Mouse (Mus musculus): ENCODE results near the gene Stag3. TPM values are rescaled to one million over a fixed set of nuclear protein-coding genes. Genes with fewer than 3 reads are reported as not detected.

The Stag3 gene
- polyA plus RNA-seq, 1 experiment from 2014 or later, result 9.2 TPM

DNA sequence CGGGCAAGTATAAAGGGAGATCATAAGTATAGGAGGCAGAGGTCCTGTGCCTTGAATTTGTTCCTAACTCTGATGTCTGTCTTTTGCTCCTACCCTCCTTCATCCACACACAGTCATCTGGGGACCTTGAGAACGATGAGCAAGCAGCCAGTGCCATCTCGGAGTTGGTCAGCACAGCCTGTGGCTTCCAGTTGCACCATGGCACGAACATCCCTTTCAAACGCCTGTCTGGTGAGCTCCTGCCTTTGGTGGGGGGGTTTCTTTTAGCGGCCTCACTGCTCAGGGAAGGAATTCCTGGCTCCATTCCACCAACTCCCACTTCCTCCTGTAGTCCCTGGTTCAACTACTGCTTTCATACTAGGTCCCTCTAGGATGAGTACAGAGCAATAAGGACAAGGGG, 21.5 kb upstream of the Stag3 start:
- no peaks in the 10 kb centered on the region for H3K27me3 ChIP-seq
- peaks cover 35% of the 10 kb centered on the region for H3K4me1 ChIP-seq (replicated peaks)
- H3K4me3 ChIP-seq, result no peak overlapping the region
- H3K36me3 ChIP-seq, result peaks cover 29% of the 10 kb centered on the region
- 89% methylated on average over 6 of the region's 6 CpGs for WGBS
- H3K9ac ChIP-seq, result no peak overlapping the region
- no peak overlapping the region for H3K27ac ChIP-seq (replicated peaks)
- H3K9me3 ChIP-seq, result no peaks in the 10 kb centered on the region
- no peak for ATAC-seq (ENCODE audit: low FRiP score, low read depth)
- no peak overlapping the region for H3K4me2 ChIP-seq

DNA sequence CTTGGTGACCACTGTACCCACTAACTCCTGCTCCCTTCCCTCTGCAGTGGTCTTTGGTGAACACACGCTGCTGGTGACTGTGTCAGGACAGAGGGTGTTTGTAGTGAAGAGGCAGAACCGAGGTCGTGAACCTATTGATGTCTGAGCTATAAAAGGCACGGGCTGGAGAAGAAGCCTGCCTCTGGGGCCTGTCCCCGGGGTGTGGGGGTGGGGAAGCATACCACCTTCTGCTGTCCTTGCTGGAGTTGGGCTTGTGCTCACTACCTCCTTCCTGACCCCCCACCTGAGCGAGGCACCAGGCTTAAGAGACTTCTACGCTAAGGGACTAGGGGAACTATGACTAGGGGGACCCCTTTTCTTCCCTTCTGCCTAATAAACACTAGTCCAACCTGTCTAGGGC, 21.0 kb upstream of the Stag3 start:
- Histone ChIP-seq H3K4me2 (no peak overlapping the region), H3K4me1 (replicated peaks) (peaks cover 35% of the 10 kb centered on the region), H3K9ac (no peak overlapping the region), H3K9me3 (no peaks in the 10 kb centered on the region), H3K27ac (replicated peaks) (no peak overlapping the region), H3K4me3 (no peak overlapping the region), H3K27me3 (no peaks in the 10 kb centered on the region), H3K36me3 (peaks cover 29% of the 10 kb centered on the region)
- no peak for ATAC-seq (ENCODE audit: low FRiP score, low read depth)
- WGBS, result 73% methylated on average over 7 of the region's 7 CpGs

DNA sequence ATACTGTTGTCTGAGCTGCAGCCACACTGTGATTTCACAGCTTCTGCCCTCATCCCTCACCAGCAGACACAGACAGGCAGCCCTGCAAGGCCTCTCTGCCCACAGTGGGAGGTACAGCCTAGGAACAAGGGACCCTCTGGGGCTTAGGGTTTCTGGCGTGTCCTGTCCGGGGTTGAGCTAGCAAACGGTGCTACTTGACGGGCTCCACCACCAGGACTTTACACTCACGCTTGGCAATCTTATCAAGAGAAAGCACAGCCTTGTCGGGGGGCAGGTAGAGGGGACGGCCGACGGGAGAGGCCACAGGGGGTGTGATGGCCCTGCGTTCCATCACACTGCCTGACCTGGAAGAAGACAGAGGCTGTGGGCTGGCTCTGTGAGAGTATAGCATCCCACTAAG, 20.0 kb upstream of the Stag3 start:
- peaks cover 41% of the 10 kb centered on the region for H3K4me1 ChIP-seq (replicated peaks)
- no peaks in the 10 kb centered on the region for H3K27me3 ChIP-seq
- H3K9me3 ChIP-seq, result no peaks in the 10 kb centered on the region
- no peak for ATAC-seq (ENCODE audit: low FRiP score, low read depth)
- H3K4me3 ChIP-seq, result no peak overlapping the region
- no peak overlapping the region for H3K9ac ChIP-seq
- WGBS, result 87% methylated on average over 10 of the region's 10 CpGs
- H3K36me3 ChIP-seq, result peaks cover 29% of the 10 kb centered on the region
- no peak overlapping the region for H3K4me2 ChIP-seq
- H3K27ac ChIP-seq (replicated peaks), result no peak overlapping the region

DNA sequence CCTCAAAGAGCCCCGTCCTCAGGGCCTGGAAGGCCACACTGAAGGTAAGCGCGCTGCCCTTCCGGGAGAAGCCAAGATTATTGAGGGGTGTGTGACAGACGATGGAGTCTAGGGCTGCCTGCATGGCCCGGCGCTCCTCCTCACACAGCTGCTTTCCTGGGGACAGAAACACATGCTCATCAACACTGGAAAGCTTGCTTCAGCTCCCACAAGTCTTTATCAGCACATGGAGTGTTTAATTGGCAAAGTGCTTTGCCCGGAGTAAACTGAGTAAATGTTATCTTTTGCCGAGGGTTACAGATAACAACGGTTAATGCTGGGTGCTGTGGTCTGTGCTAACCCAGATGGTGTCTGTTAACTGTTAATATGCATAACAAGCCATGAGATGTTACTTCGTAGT, 19.2 kb upstream of the Stag3 start:
- no peaks in the 10 kb centered on the region for H3K9me3 ChIP-seq
- peaks cover 29% of the 10 kb centered on the region for H3K36me3 ChIP-seq
- no peak overlapping the region for H3K27ac ChIP-seq (replicated peaks)
- WGBS, result 92% methylated on average over 11 of the region's 11 CpGs
- no peak overlapping the region for H3K4me2 ChIP-seq
- no peak for ATAC-seq (ENCODE audit: low FRiP score, low read depth)
- H3K4me1 ChIP-seq (replicated peaks), result peaks cover 42% of the 10 kb centered on the region
- H3K4me3 ChIP-seq, result no peak overlapping the region
- no peaks in the 10 kb centered on the region for H3K27me3 ChIP-seq
- no peak overlapping the region for H3K9ac ChIP-seq

DNA sequence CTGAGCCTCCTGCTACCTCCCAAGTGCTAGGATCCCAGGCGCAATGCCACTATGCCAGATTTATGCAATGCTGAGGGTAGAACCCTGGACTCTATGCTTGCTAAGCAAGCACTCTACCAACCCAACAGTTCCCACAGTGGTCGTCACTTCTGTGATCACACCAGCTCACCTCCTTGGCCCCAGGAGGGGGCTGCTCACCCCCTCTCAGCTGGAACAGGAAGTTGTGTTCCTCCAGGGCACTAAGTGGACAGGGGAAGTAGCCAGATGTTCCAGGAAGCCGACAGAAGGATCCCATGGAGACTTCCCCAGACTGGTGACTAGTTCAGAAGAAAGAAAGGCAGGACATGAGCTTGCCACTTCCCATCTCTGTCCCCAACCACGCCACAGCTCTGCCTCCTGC, 18.0 kb upstream of the Stag3 start:
- no peak overlapping the region; the same call in 1 of the 2 replicates for H3K4me3 ChIP-seq
- H3K4me2 ChIP-seq, result peak overlapping the region; percentile 94; the same call in 1 of the 2 replicates
- peaks cover 29% of the 10 kb centered on the region for H3K36me3 ChIP-seq
- H3K4me1 ChIP-seq (replicated peaks), result peaks cover 30% of the 10 kb centered on the region
- H3K27ac ChIP-seq (replicated peaks), result no peak overlapping the region
- H3K9me3 ChIP-seq, result no peaks in the 10 kb centered on the region
- ATAC-seq (ENCODE audit: low FRiP score, low read depth), result no peak
- H3K27me3 ChIP-seq, result no peaks in the 10 kb centered on the region
- 86% methylated on average over 4 of the region's 4 CpGs for WGBS
- H3K9ac ChIP-seq, result no peak overlapping the region

DNA sequence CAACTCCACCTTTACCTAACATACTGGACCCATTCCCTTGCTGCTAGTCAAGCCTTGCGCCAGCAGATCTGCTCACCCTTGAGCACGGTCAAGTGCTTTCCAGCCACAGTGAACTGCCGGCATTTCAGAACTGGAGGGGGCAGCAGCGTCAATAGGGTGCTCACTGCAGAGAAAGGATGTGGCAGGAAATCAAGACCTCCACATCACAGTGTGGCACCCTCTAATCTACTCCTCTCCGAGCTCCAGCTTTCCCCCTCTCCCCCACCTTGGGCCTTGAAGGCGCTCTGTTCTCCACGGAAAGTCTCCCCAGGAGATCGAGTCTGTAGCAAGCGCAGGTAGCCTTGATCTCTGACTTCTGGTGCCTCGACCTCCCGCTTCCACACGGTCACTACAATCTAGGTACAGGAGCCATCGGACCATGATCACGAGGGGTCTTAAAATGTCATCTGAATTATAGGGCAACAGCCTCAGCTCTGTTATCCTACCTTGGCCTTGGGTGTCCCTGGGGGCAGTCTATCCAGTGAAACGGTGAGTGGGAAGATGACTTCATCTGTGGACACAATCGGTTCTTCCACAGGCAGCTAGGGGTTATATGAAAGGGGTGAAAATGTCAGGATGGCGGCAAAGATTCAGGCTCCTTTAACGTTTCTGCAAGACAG, 17.3 kb upstream of the Stag3 start:
- no peak overlapping the region for H3K27ac ChIP-seq (replicated peaks)
- peaks cover 29% of the 10 kb centered on the region for H3K36me3 ChIP-seq
- no peak for ATAC-seq (ENCODE audit: low FRiP score, low read depth)
- H3K27me3 ChIP-seq, result no peaks in the 10 kb centered on the region
- H3K9ac ChIP-seq, result peak overlapping the region; percentile 96
- no peaks in the 10 kb centered on the region for H3K9me3 ChIP-seq
- H3K4me1 ChIP-seq (replicated peaks), result peaks cover 28% of the 10 kb centered on the region
- H3K4me2 ChIP-seq, result peak overlapping the region; percentile 94
- 69% methylated on average over 18 of the region's 18 CpGs for WGBS
- H3K4me3 ChIP-seq, result peak overlapping the region; percentile 96

DNA sequence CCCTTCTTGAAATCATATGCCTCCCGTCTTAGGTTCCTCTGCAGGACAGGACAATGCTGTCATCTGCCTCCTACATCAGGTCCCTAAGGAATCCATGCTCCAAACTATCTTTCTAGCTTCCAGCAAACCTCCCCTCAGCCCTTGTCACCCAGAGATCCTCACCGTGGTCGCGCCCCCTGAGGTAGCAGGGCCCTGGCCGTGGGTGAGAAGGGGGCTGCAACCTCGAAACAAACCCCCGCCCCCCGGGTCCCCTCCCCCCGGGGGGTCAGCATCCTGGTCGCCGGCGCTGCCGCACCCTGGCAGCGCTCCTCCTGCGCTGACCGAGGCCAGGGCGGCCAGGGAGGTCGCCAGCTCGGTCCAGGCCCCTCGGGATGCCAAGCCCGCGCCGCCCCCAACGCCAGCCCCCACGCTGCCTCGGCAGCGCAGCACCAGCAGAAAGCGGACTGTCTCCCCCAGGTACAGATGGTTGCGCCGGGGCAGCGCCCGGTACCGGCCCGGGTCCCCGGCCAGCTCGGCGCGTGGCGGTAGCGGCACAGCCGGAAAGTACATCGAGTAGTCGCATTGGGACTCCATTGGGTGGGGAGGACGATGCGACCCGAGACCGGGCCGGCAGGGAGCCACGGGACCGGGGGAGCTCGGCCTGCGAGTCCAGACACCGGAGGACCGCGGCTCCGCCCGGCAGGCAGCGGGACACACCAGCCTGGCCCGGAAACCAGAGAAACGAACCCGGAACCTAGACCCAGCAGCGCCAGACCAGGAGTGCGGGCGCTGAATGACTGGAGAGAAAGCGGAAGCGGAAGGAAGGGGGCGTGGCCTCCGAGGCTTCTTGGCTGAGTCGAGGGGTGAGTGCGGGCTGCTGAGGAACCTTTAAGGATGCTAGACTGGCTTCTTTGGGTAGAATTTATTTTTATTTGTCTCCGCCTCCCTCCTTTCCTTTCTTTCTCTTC, 16.5 kb upstream of the Stag3 start, which contains the start of gene BC037034:
Gene BC037034, minus strand, starts transcription at position 774 of the 947 bp plus-strand sequence.
- Histone ChIP-seq H3K9me3 (no peaks in the 10 kb centered on the region), H3K4me1 (replicated peaks) (peaks cover 28% of the 10 kb centered on the region), H3K36me3 (peaks cover 24% of the 10 kb centered on the region), H3K9ac (peak within 1 kb of the TSS; percentile 96), H3K27me3 (no peaks in the 10 kb centered on the region), H3K4me3 (peak within 1 kb of the TSS; percentile 96), H3K27ac (replicated peaks) (peak within 1 kb of the TSS; percentile 90), H3K4me2 (peak within 1 kb of the TSS; percentile 94)
- under 1% methylated on average over 69 of the region's 71 CpGs for WGBS
- peak; percentile 93 for ATAC-seq (ENCODE audit: low FRiP score, low read depth)

DNA sequence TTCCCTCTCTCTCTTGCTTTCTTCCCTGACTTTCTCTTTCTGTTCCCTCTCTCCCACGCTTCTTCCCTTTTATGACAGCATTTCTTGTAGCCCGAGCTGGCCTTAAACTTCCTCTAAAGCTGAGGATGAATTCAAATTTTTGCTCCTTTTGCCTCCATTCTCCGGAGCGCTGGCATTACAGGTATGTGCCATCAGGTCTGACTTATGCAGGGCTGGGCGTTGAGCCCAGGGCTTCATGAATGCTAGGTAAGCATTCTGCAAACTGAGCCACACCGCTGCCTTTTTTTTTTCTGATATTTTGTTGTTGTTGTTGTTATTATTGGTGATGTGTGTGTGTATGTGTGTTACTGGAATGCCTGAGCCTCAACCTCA, 15.8 kb upstream of the Stag3 start:
- peak overlapping the region; percentile 90 for H3K27ac ChIP-seq (replicated peaks)
- H3K36me3 ChIP-seq, result peaks cover 18% of the 10 kb centered on the region
- peak overlapping the region; percentile 96 for H3K9ac ChIP-seq
- no peaks in the 10 kb centered on the region for H3K27me3 ChIP-seq
- 21% methylated on average over 6 of the region's 6 CpGs for WGBS
- H3K4me1 ChIP-seq (replicated peaks), result peaks cover 28% of the 10 kb centered on the region
- H3K4me3 ChIP-seq, result peak overlapping the region; percentile 96
- no peaks in the 10 kb centered on the region for H3K9me3 ChIP-seq
- ATAC-seq (ENCODE audit: low FRiP score, low read depth), result no peak
- peak overlapping the region; percentile 94 for H3K4me2 ChIP-seq

DNA sequence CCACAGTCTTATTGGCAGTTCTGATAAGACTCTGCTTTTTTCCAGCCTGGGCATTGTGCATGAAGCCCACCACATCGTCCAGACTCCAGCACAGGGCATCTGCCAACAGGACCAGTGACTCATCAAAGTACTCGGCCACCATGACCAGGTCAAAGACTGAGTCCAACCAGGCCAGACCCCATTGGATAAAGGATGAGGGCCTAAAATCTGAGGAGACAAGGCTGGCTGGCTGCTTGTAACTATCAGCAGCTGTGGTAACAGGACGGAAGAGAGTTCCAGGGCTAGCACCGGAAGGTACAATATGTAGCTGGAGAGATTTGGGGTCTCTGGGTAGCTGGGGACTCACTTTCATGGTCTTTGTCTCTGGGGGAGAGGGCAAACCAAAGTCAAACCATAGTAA, 14.3 kb upstream of the Stag3 start:
- no peak overlapping the region for H3K4me2 ChIP-seq
- no peak overlapping the region for H3K27ac ChIP-seq (replicated peaks)
- H3K9me3 ChIP-seq, result no peaks in the 10 kb centered on the region
- peaks cover 28% of the 10 kb centered on the region for H3K4me1 ChIP-seq (replicated peaks)
- no peak overlapping the region for H3K4me3 ChIP-seq
- no peaks in the 10 kb centered on the region for H3K27me3 ChIP-seq
- WGBS, result 96% methylated on average over 4 of the region's 4 CpGs
- no peak for ATAC-seq (ENCODE audit: low FRiP score, low read depth)
- H3K9ac ChIP-seq, result no peak overlapping the region
- H3K36me3 ChIP-seq, result peaks cover 6% of the 10 kb centered on the region

DNA sequence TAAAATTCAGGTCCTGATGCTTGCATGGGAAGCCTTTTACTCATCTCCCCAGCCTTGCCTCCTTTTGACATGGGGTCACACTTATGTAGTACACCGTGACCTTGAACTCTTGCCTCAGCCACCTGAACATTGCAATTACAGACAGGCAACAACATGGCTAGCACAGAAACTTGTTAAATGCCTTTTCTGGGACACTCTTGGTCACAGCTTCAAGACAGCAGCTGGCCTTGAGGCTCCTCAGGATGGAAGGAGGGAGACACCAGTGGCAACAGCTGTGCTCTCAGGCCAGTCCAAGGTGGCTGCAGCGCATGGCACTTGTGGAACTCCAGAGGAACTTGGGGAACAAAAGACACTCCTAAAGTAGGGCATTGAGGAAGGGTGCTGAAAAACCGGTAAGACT, 12.9 kb upstream of the Stag3 start:
- Histone ChIP-seq H3K27ac (replicated peaks) (no peak overlapping the region), H3K4me2 (no peak overlapping the region), H3K36me3 (no peaks in the 10 kb centered on the region), H3K4me1 (replicated peaks) (peaks cover 25% of the 10 kb centered on the region), H3K9me3 (no peaks in the 10 kb centered on the region), H3K27me3 (no peaks in the 10 kb centered on the region), H3K4me3 (no peak overlapping the region), H3K9ac (no peak overlapping the region)
- 86% methylated on average over 3 of the region's 3 CpGs for WGBS
- ATAC-seq (ENCODE audit: low FRiP score, low read depth), result no peak

DNA sequence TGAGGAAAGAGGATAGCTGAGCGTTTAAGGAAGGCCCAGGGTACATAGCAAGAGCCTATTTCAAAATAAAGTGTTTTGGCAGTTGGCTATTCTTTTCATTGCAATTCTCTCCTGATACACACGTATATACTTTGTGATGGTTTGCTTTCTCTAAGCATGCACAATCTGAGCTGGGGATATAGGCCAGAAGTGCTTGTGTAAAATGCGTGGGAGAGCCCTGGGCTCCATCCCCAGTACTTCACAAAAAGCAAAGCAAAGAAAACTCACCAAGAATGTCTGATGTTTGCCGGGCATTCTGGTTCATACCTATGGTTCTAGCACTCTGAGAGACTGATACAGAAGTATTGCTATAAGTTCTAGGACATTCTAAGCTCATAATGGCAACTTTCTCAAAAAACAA, 11.1 kb upstream of the Stag3 start:
- no peak overlapping the region for H3K27ac ChIP-seq (replicated peaks)
- H3K4me3 ChIP-seq, result no peak overlapping the region
- no peaks in the 10 kb centered on the region for H3K9me3 ChIP-seq
- no peak for ATAC-seq (ENCODE audit: low FRiP score, low read depth)
- H3K4me1 ChIP-seq (replicated peaks), result peaks cover 22% of the 10 kb centered on the region
- 79% methylated on average over 4 of the region's 4 CpGs for WGBS
- H3K27me3 ChIP-seq, result no peaks in the 10 kb centered on the region
- no peak overlapping the region for H3K9ac ChIP-seq
- H3K36me3 ChIP-seq, result no peaks in the 10 kb centered on the region
- no peak overlapping the region for H3K4me2 ChIP-seq

DNA sequence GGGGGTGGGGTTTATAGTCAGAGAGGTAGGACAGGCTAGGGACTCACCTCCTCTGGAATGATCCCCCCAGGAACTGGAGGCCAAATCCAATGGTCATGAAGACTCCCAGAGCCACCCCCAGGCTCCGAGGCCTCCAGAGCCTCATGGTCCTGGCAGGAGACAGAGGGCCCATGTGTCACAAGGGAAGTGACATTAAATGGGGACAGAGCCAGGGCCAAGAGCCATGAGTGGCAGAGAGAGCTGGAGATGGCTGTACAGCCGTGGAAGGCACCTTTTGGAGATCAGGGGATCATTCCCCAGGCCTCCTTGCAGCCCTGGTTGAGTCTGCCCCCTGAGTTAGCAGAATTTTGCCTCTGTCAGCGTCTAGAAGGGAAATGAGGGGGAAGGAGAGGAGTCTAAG, 8.8 kb upstream of the Stag3 start:
- Histone ChIP-seq H3K27ac (replicated peaks) (no peak overlapping the region), H3K4me1 (replicated peaks) (peaks cover 26% of the 10 kb centered on the region)
- 47% methylated on average over 3 of the region's 3 CpGs for WGBS

More for the DNA sequence above, 8.8 kb upstream of the Stag3 start:
- no peaks in the 10 kb centered on the region for H3K36me3 ChIP-seq
- no peak overlapping the region for H3K9ac ChIP-seq
- H3K4me3 ChIP-seq, result no peak overlapping the region
- no peak for ATAC-seq (ENCODE audit: low FRiP score, low read depth)
- H3K4me2 ChIP-seq, result no peak overlapping the region
- H3K27me3 ChIP-seq, result no peaks in the 10 kb centered on the region
- no peaks in the 10 kb centered on the region for H3K9me3 ChIP-seq
